Mouse (Mus musculus) hindbrain, embryonic 11.5 days (tissue): ENCODE data around the gene Fitm1. TPM values are rescaled to one million over a fixed set of nuclear protein-coding genes. Genes with fewer than 3 reads are reported as not detected.

Experiments
- ATAC-seq: fragments of 200-750 bp; cut with Nextera tagmentation; 2 replicates; pipeline ENCODE4 v1.8.0; 2017; ENCODE audit warnings: mild to moderate bottlenecking, moderate TSS enrichment, moderate library complexity; ENCODE audit not compliant: low FRiP score
- DNase-seq: peaks from one replicate; pipeline ENCODE4 v3.0.0-alpha.2; 2015; ENCODE audit warnings: low spot score
- H3K27ac ChIP-seq: fragments of 300-500 bp; sonication (generic); 2 replicates; pipeline ENCODE4 v1.5.1; 2014; ENCODE audit warnings: mild to moderate bottlenecking, low read depth, low read length
- H3K27me3 ChIP-seq: fragments of 300-500 bp; sonication (generic); 2 replicates; pipeline ENCODE4 v1.6.1; 2014; ENCODE audit warnings: mild to moderate bottlenecking, low read length, moderate library complexity, mixed read lengths; ENCODE audit not compliant: control insufficient read depth, insufficient read depth
- H3K36me3 ChIP-seq: fragments of 300-500 bp; sonication (generic); 2 replicates; pipeline ENCODE4 v1.6.1; 2014; ENCODE audit warnings: mild to moderate bottlenecking, low read length, moderate library complexity, mixed read lengths; ENCODE audit not compliant: control insufficient read depth, insufficient read depth
- H3K4me1 ChIP-seq: fragments of 300-500 bp; sonication (generic); replicated peaks from 2 replicates; pipeline ENCODE4 v1.6.1; 2014; ENCODE audit warnings: low read length, mixed read lengths; ENCODE audit not compliant: control insufficient read depth, insufficient read depth
- H3K4me2 ChIP-seq: fragments of 300-500 bp; sonication (generic); replicated peaks from 2 replicates; pipeline ENCODE4 v1.6.1; 2014; ENCODE audit warnings: mild to moderate bottlenecking, low read depth, low read length
- H3K4me3 ChIP-seq: fragments of 300-500 bp; sonication (generic); 2 replicates; pipeline ENCODE4 v1.5.1; 2014; ENCODE audit warnings: low read depth, low read length
- H3K9ac ChIP-seq: fragments of 300-500 bp; sonication (generic); 2 replicates; pipeline ENCODE4 v1.6.1; 2014; ENCODE audit warnings: low read depth, low read length
- H3K9me3 ChIP-seq: fragments of 300-500 bp; sonication (generic); 2 replicates; pipeline ENCODE4 v1.6.1; 2016; ENCODE audit warnings: low read length; ENCODE audit not compliant: control insufficient read depth
- WGBS: fragments of 180-500 bp; shearing (Covaris S2); extraction: QIAGEN DNeasy Blood & Tissue Kit; methylation state at CpG from one replicate; pipeline ENCODE4 v1.1.7; 2014; 5-methylcytosine and 5-hydroxymethylcytosine counted together
- polyA plus RNA-seq: library from polyadenylated mRNA; unstranded; fragments of >200 nt; fragmentation: Nextera tagmentation; extraction: Ambion mirVana; gene quantifications from 2 replicates; pipeline ENCODE4 v1.2.1, GENCODE M21; 2014

Fitm1 gene
- polyA plus RNA-seq, 1 experiment from 2014 or later = 0.77 TPM

GRCm38 (mm10) chr14:55577871-55578667 is 2.7 kb downstream of the Fitm1 start, which contains the start of gene Psme1:
Psme1 (plus strand) TSS chr14:55578123.
- H3K9me3 ChIP-seq = no peaks in the 10 kb centered on the region
- ATAC-seq (peak; percentile 89), DNase-seq (peak; percentile 78)
- peak within 1 kb of the TSS; percentile 85 for H3K4me2 ChIP-seq
- peak within 1 kb of the TSS; percentile 83 for H3K9ac ChIP-seq
- H3K27me3 ChIP-seq = no peaks in the 10 kb centered on the region
- H3K27ac ChIP-seq = peak within 1 kb of the TSS; percentile 75; the same call in 1 of the 2 replicates
- peaks cover 3% of the 10 kb centered on the region; the same call in 1 of the 2 replicates for H3K4me1 ChIP-seq
- peaks cover 2% of the 10 kb centered on the region; the same call in 1 of the 2 replicates for H3K36me3 ChIP-seq
- peak within 1 kb of the TSS; percentile 63 for H3K4me3 ChIP-seq
- WGBS = under 1% methylated on average over 30 of the region's 32 CpGs

DNA sequence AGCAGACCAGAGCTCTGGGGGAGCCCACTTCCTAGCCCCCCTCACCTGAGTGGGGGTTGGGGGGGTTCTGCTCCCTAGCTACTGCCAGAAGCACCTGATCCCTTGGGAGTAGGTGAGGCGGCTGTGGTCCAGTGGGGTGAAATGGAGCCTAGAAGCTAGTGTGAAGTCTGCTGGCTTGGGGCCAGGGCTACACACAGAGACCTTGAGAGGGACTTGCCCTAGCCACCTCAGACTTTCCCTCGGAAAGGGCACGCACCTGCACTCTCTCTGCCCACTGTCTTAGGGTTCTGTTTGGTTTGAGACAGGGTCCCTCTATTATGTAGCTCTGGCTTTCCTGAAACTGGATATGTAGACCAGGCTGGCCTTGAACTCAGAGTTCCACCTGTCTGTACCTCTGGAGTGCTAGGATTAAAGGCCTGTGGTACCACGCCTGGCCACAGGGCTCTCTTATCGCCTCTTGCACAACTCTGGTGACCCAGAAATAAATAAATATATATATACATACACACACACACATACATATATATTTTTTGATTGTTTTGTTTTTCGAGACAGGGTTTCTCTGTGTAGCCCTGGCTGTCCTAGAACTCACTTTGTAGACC is 3.4 kb downstream of the Fitm1 start:
- H3K4me2 ChIP-seq = peak overlapping the region; percentile 85
- H3K4me1 ChIP-seq = peaks cover 3% of the 10 kb centered on the region; the same call in 1 of the 2 replicates
- no peaks in the 10 kb centered on the region for H3K27me3 ChIP-seq
- DNase-seq (no peak), ATAC-seq (peak; percentile 62)
- peak overlapping the region; percentile 63 for H3K4me3 ChIP-seq
- 41% methylated on average over 6 of the region's 6 CpGs for WGBS
- peaks cover 2% of the 10 kb centered on the region; the same call in 1 of the 2 replicates for H3K36me3 ChIP-seq
- H3K27ac ChIP-seq = peak overlapping the region; percentile 75; the same call in 1 of the 2 replicates
- peak overlapping the region; percentile 83 for H3K9ac ChIP-seq
- no peaks in the 10 kb centered on the region for H3K9me3 ChIP-seq

DNA sequence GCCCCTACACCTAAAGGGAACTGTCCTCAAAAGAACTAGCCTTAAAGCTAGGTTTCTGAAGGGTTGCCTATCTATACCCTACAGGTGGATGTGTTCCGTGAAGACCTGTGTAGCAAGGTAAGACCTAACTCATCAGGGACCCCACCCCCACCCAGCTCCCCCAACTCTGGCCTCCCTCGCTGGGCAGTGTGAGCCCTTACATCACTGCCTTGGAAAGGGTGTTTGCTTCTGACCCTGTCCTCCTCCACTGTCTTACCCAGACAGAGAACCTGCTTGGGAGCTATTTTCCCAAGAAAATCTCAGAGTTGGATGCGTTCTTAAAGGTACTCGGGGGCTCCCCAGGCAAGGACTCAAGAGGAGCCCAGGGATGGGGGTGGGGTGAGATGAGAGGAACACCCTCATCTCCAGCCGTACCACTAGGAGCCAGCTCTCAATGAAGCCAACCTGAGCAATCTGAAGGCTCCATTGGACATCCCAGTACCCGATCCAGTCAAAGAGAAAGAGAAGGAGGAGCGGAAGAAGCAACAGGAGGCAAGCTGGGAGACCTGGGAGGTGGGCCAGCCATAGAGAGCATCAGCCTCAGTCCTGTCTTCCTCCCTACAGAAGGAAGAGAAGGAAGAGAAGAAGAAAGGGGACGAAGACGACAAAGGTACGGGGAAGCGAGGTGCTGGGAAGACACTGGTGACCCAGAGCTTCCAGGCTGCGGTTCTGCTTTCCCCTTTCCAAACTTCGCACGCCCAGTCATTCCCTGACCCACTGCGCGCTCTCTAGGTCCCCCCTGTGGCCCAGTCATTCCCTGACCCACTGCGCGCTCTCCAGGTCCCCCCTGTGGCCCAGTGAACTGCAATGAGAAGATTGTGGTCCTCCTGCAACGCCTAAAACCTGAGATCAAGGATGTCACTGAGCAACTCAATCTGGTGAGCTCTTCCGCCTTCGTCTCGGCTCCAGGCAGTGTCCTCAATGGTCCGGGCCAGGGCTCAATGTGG is 4.4 kb downstream of the Fitm1 start:
- DNase-seq (no peak), ATAC-seq (no peak)
- no peak overlapping the region for H3K27ac ChIP-seq
- H3K36me3 ChIP-seq = peaks cover 2% of the 10 kb centered on the region; the same call in 1 of the 2 replicates
- no peak overlapping the region for H3K4me3 ChIP-seq
- no peak overlapping the region for H3K9ac ChIP-seq
- WGBS = 86% methylated on average over 23 of the region's 23 CpGs
- H3K4me1 ChIP-seq = peaks cover 3% of the 10 kb centered on the region
- H3K27me3 ChIP-seq = no peaks in the 10 kb centered on the region
- H3K4me2 ChIP-seq = no peak overlapping the region
- no peaks in the 10 kb centered on the region for H3K9me3 ChIP-seq

GRCm38 (mm10) chr14:55580731-55581130 is 5.3 kb downstream of the Fitm1 start:
- no peak for DNase-seq
- 94% methylated on average over 16 of the region's 16 CpGs for WGBS

GRCm38 (mm10) chr14:55581981-55582681 is 6.7 kb downstream of the Fitm1 start:
- H3K27ac ChIP-seq = no peak overlapping the region
- no peak for DNase-seq
- H3K4me1 ChIP-seq = peaks cover 3% of the 10 kb centered on the region
- no peak for ATAC-seq
- no peak overlapping the region for H3K4me2 ChIP-seq
- peaks cover 2% of the 10 kb centered on the region; the same call in 1 of the 2 replicates for H3K36me3 ChIP-seq
- H3K9ac ChIP-seq = no peak overlapping the region
- H3K4me3 ChIP-seq = no peak overlapping the region
- WGBS = 79% methylated on average over 9 of the region's 9 CpGs
- no peaks in the 10 kb centered on the region for H3K9me3 ChIP-seq
- H3K27me3 ChIP-seq = no peaks in the 10 kb centered on the region

More at GRCm38 (mm10) chr14:55580731-55581130, 5.3 kb downstream of the Fitm1 start:
- no peak for ATAC-seq
- no peak overlapping the region for H3K4me2 ChIP-seq
- H3K9me3 ChIP-seq = no peaks in the 10 kb centered on the region
- no peak overlapping the region for H3K9ac ChIP-seq
- no peak overlapping the region for H3K4me3 ChIP-seq
- H3K4me1 ChIP-seq = peaks cover 3% of the 10 kb centered on the region
- peaks cover 2% of the 10 kb centered on the region; the same call in 1 of the 2 replicates for H3K36me3 ChIP-seq
- H3K27me3 ChIP-seq = no peaks in the 10 kb centered on the region
- no peak overlapping the region for H3K27ac ChIP-seq

GRCm38 (mm10) chr14:55584303-55584701 is 8.9 kb downstream of the Fitm1 start:
- Histone ChIP-seq H3K9me3 (no peaks in the 10 kb centered on the region), H3K4me1 (no peaks in the 10 kb centered on the region; the same call in 1 of the 2 replicates), H3K4me2 (peak overlapping the region; percentile 84), H3K27me3 (no peaks in the 10 kb centered on the region), H3K36me3 (peaks cover 2% of the 10 kb centered on the region; the same call in 1 of the 2 replicates), H3K4me3 (peak overlapping the region; percentile 43), H3K27ac (no peak overlapping the region), H3K9ac (peak overlapping the region; percentile 70)
- ATAC-seq (no peak), DNase-seq (no peak)
- 40% methylated on average over 5 of the region's 5 CpGs for WGBS

GRCm38 (mm10) chr14:55584702-55585565 is 9.5 kb downstream of the Fitm1 start, which contains the start of gene Emc9:
Emc9 (minus strand) TSS chr14:55585302.
- DNase-seq (peak; percentile 51), ATAC-seq (peak; percentile 78)
- peak within 1 kb of the TSS; percentile 84 for H3K4me2 ChIP-seq
- no peaks in the 10 kb centered on the region for H3K9me3 ChIP-seq
- 2% methylated on average over 43 of the region's 43 CpGs for WGBS
- H3K36me3 ChIP-seq = peaks cover 2% of the 10 kb centered on the region; the same call in 1 of the 2 replicates
- no peaks in the 10 kb centered on the region for H3K27me3 ChIP-seq
- H3K9ac ChIP-seq = peak within 1 kb of the TSS; percentile 70
- H3K4me1 ChIP-seq = no peaks in the 10 kb centered on the region; the same call in 1 of the 2 replicates
- H3K27ac ChIP-seq = 0 out of 2 replicates have a peak within 1 kb of the TSS, but pooled peaks have one; percentile 10
- peak within 1 kb of the TSS; percentile 43 for H3K4me3 ChIP-seq
